Comparison of ENCODE assay signal across 15 mouse cellular contexts in genomic region chr1:93563224-93563623, GRCm38 (mm10).
"Had no signal": no experiment of that assay in that cellular context is flagged by ENCODE, and none has a peak within 500 bp of the region (broad histone marks: within the 10 kb centered on the region; RNA-seq: fewer than 3 reads in every experiment).

No protein-coding gene starts in this region.

- H3K27ac ChIP-seq: kidney, postnatal 0 days; layer of hippocampus, adult 2 months; limb, embryonic 10.5 days; limb, embryonic 13.5 days; liver, embryonic 15.5 days had no signal

- H3K27me3 ChIP-seq: limb, embryonic 13.5 days; liver, embryonic 15.5 days had no signal

- H3K36me3 ChIP-seq: limb, embryonic 10.5 days; liver, embryonic 15.5 days had no signal

- H3K4me1 ChIP-seq: limb, embryonic 10.5 days; limb, embryonic 13.5 days had no signal

- H3K4me2 ChIP-seq: limb, embryonic 13.5 days; liver, embryonic 11.5 days; liver, embryonic 15.5 days; midbrain, embryonic 11.5 days had no signal

- H3K9ac ChIP-seq: limb, embryonic 13.5 days; liver, embryonic 15.5 days had no signal

- DNase-seq: kidney, adult 2 months; kidney, postnatal 25 days; layer of hippocampus, adult 9-11 months; lung, adult 2 months; lung, postnatal 14 days; lung, postnatal 4 days; midbrain, embryonic 14.5 days; thymus, postnatal 25 days had no signal

- H3K4me3 ChIP-seq: layer of hippocampus, adult 2 months; limb, embryonic 10.5 days; limb, embryonic 13.5 days; liver, embryonic 15.5 days had no signal

- H3K9me3 ChIP-seq: limb, embryonic 10.5 days; limb, embryonic 13.5 days; liver, embryonic 15.5 days had no signal
